Mouse (Mus musculus): ENCODE data around the gene S1pr4. TPM values are rescaled to one million over a fixed set of nuclear protein-coding genes. Genes with fewer than 3 reads are reported as not detected.

The S1pr4 gene
- total RNA-seq, 2 experiments from 2014 or later, result 0.50 to 0.57 TPM

- DNase-seq, result peak; percentile 44
These were observed 35.3 kb downstream of the S1pr4 start for GRCm38 (mm10) chr10:81464405-81465264.

DNA sequence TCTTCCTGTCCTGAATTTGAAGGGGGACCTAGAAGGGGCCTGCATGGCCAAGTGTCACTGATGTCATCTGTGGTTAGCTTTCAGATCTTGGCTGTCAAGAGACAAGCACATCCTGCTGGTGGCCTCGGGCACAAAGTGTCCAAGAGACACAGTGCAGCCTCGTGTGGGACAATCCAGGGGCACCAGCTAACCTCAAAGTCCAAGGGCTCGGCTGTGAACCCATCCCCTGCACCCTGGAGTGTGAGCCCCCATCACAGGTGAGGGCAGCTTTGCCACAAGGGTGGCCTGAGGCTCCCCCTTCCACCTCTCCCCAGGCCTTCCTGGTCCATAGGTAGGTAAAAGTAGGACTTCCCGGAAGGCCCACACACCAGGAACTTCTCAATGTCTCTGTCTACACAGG lies 36.4 kb downstream of the S1pr4 start:
- DNase-seq, result no peak

- peak; percentile 3 for DNase-seq
These were observed 37.0 kb downstream of the S1pr4 start for GRCm38 (mm10) chr10:81462917-81463316.

- peak; percentile 3 for DNase-seq
These were observed 37.5 kb downstream of the S1pr4 start for GRCm38 (mm10) chr10:81462415-81462804.

- peak; percentile 4 for DNase-seq
These were observed 38.1 kb downstream of the S1pr4 start for GRCm38 (mm10) chr10:81461673-81462414.

GRCm38 (mm10) chr10:81460951-81461350 lies 39.0 kb downstream of the S1pr4 start:
- DNase-seq, result no peak

GRCm38 (mm10) chr10:81460471-81460870 lies 39.5 kb downstream of the S1pr4 start:
- peak; percentile 6 for DNase-seq

DNA sequence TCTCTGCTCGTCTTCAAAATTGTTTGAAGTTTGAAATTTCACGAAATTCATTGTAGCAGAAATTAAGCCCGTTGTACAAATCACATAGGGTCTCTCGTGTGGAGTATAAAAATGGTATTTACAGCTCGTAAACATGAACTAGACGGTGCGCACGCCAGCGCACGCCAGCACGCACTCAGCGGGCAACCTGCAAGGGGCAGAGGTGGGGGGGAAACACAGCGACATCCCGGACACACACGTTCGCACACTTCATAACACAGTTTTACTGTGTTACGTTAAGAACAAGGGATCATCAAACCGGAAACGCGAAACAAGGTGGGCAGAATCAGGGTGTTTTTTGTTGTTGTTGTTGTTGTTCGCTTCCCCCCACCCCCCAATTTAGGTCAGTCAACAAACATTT lies 40.5 kb downstream of the S1pr4 start:
- no peak for DNase-seq

DNA sequence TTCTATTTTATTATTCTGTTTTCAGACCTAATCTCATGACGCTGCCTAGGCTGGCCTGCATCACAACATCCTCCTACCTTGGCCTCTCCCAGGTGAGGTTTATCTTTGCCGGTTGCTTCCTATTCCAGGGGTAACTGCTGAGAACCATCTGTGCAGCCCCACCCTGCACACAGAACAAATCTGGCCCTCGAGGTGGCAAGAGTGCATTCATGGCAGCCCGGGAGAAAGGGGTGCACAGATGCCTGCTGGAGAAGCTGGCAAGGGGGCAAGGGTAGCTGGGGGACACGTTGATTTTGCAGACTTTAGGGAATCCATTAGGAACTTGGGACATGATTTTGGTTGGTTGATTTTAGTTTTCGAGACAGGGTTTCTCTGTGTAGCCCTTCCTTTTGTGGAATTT lies 41.7 kb downstream of the S1pr4 start:
- DNase-seq, result peak; percentile 2

DNA sequence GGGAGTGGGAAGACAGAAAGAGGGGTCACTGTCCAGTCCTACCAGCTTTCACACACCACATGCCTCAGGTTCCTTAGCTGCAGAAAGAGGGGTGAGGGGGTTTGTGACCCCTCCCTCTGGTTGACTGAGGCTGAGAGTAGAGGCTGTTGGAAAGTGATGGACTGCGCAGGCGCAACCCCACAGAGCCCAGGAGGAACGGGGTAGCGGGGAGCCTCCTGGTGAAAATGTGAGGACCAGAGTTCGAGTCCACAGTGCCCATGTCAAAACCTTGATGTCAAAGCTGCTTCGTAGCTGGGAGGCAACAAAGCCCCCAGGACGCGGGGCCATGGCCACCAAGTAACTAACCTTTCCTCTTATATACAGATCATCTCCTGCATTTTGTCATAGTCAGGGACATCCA lies 42.3 kb downstream of the S1pr4 start:
- DNase-seq, result peak; percentile 2

GRCm38 (mm10) chr10:81456983-81457563 lies 42.9 kb downstream of the S1pr4 start:
- peak; percentile 4 for DNase-seq

- peak; percentile 4 for DNase-seq
These were observed 44.6 kb downstream of the S1pr4 start, which contains the start of gene Nfic for GRCm38 (mm10) chr10:81455181-81455895. Gene Nfic (minus strand): TSS chr10:81455635.

DNA sequence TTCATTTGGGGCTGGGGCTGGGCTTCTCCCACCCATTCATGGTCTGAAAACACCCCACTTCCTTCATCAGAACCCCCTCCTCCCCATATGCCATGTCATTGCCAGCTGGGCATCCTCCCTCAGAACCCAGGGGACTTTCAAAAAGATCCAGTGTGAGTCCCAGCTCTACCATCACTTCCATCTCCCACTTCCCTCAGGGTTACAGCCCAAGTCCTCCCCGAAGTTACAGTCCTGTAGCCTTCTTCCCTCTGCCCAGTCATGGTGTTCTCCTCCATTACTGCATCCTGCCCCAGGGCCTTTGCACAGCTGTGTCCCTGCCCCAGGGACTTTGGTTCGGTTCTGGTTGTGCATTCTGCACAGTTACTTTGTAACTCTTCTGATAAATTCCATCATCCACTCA lies 45.8 kb downstream of the S1pr4 start:
- DNase-seq, result peak; percentile 3

GRCm38 (mm10) chr10:81452947-81453288 lies 47.0 kb downstream of the S1pr4 start:
- no peak for DNase-seq

DNA sequence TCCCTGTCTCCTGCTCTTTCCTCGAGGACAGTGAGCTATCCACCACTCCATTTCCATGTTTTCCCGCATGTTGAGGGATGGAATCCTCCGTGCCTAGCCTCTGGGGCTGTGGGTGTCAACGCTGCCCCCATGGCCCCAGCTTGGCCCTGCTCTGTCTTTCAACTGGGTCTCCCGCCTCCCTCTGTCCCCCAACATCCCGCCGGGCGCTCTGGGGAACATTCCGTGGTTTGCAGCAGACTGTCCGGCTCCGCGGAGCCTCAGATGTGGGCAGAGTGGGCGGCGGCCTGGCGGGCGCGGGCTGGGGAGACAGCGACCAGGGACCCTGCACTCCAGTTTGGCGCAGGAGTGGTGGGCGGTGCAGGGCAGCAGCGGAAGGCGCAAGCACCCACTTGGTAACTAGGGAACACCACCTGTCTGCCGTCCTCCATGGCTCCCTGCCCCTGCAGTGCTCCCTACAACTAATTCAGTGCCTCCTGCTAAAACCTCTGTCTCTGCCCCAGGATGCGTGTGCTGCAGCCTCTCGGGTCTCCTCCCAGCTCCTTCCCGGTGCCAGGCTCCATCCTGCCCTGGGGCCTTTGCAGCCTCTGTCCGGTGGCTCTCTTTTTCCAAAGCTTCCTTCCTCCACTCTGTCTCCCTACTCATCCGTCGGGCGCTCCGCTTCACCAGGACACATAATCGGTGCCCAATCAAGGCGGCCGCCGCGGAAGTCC lies 47.5 kb downstream of the S1pr4 start:
- DNase-seq, result peak; percentile 7

- peak; percentile 3 for DNase-seq
These were observed 48.6 kb downstream of the S1pr4 start for GRCm38 (mm10) chr10:81451365-81451745.

DNA sequence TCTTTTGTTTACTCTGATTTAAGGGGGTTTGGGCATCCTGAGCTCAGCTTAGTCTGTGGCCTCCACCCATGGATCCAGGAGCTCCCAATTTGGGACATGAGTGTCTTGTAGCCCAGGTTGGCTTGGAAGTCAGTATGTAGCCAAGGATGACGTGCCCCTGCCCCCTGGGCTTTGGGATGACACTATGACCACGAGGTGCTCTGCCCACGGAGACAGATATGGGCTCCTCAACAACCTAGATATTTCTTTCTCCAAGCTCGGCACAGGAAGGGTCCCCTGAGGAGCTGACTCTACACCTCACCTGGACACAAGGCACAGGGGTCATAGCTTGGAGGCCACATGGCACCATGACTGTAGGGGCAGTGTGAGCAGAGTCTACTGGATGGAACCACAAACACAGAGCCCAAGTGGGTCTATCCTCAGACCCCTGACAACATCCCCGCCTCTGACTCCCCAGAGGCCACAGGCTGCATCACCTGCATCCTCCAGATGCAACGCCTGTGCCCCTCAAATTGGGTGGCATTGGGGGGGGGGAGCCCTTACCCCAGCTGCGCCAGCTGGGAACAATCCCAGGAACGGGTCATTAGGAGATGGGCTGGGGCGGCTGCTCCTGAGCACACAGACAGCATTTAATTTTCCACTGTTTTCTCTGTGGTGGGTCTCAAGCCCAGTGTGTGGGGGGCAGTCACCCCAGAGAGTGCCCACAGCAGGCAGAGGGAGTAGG lies 49.1 kb downstream of the S1pr4 start:
- DNase-seq, result peak; percentile 5

DNA sequence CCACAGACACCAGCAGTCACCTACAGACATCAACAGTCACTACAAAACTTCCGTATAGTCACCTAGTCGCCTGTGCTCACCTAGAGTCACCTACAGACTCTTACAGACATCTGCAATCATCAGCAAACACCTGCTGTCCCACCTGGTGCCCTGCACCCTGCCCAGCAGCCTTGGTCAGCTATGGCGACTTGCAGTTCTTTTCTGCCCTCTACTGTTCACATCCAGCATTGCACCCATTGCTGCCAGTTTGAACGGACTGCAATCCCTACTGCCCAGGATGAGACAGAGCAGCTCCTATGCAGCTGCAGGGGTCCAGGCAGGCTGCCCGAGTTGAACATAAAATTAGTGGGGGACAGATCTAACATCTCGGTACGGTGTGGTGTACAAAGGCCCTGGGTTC lies 49.8 kb downstream of the S1pr4 start:
- peak; percentile 92 for DNase-seq

Measured in heart, postnatal 4 days (tissue).